Mouse (Mus musculus) lung, embryonic 15.5 days (tissue): Measurements from ENCODE around the gene Fam43b. TPM values are rescaled to one million over a fixed set of nuclear protein-coding genes. Genes with fewer than 3 reads are reported as not detected.

Experiments
- polyA plus RNA-seq: library from polyadenylated mRNA; unstranded; fragments of >200 nt; fragmentation: Nextera tagmentation; extraction: Ambion mirVana; gene quantifications from 2 replicates; pipeline ENCODE4 v1.2.1, GENCODE M21; 2015

Gene Fam43b
- polyA plus RNA-seq, 1 experiment from 2014 or later = not detected

Other genes with a start within 250 kb of the Fam43b start
- gene Hp1bp3, start 180.2 kb downstream of the Fam43b start, polyA plus RNA-seq = 143 and 149 TPM in 2 replicates
- gene Sh2d5, start 146.1 kb downstream of the Fam43b start, polyA plus RNA-seq = 0.27 and 0.35 TPM in 2 replicates
- 3.0 and 3.9 TPM in 2 replicates for gene Kif17, start 146.1 kb downstream of the Fam43b start, polyA plus RNA-seq
- gene Ddost, start 91.8 kb downstream of the Fam43b start, polyA plus RNA-seq = 413 and 429 TPM in 2 replicates
- 46.0 and 47.0 TPM in 2 replicates for gene Pink1, start 70.2 kb downstream of the Fam43b start, polyA plus RNA-seq
- 21.7 and 22.9 TPM in 2 replicates for gene Cda, start 28.5 kb downstream of the Fam43b start, polyA plus RNA-seq
- gene Mul1, start 38.1 kb upstream of the Fam43b start, polyA plus RNA-seq = 17.6 and 18.3 TPM in 2 replicates
- 2.8 and 2.9 TPM in 2 replicates for gene Camk2n1, start 57.8 kb upstream of the Fam43b start, polyA plus RNA-seq
- 0.07 and 0.16 TPM in 2 replicates for gene Vwa5b1, start 239.4 kb upstream of the Fam43b start, polyA plus RNA-seq